Mouse (Mus musculus): ENCODE data around the gene Csdc2. TPM values are rescaled to one million over a fixed set of nuclear protein-coding genes. Genes with fewer than 3 reads are reported as not detected.
"Not testable (repeated sequence)": the region's sequence is repeated elsewhere in the genome, so short reads cannot be mapped to it uniquely, and the experiment has no call there.

The Csdc2 gene
- total RNA-seq, 4 experiments from 2014 or later = 8.6 to 33.7 (median 19.6) TPM

GRCm38 (mm10) chr15:81956457-81956856 lies 19.9 kb downstream of the Csdc2 start:
- DNase-seq = no peak

GRCm38 (mm10) chr15:81957598-81957997 lies 21.0 kb downstream of the Csdc2 start:
- DNase-seq = no peak

- DNase-seq = no peak
Observed at GRCm38 (mm10) chr15:81958906-81959305, 22.3 kb downstream of the Csdc2 start.

- peak; percentile 98 for DNase-seq
Observed at GRCm38 (mm10) chr15:81960171-81961077, 23.9 kb downstream of the Csdc2 start, which contains the start of gene Pmm1. Gene Pmm1 (minus strand): TSS chr15:81960930.

- DNase-seq = no peak
Observed at GRCm38 (mm10) chr15:81961078-81961451, 24.5 kb downstream of the Csdc2 start.

GRCm38 (mm10) chr15:81964262-81964661 lies 27.7 kb downstream of the Csdc2 start:
- no peak for DNase-seq

GRCm38 (mm10) chr15:81964980-81965545 lies 28.5 kb downstream of the Csdc2 start:
- DNase-seq = no peak

GRCm38 (mm10) chr15:81966062-81966829 lies 29.7 kb downstream of the Csdc2 start:
- DNase-seq = no peak

- no peak for DNase-seq
Observed at GRCm38 (mm10) chr15:81967821-81968220, 31.3 kb downstream of the Csdc2 start.

GRCm38 (mm10) chr15:81968447-81968846 lies 31.9 kb downstream of the Csdc2 start:
- no peak for DNase-seq

- no peak for DNase-seq
Observed at GRCm38 (mm10) chr15:81969173-81969572, 32.6 kb downstream of the Csdc2 start.

GRCm38 (mm10) chr15:81969635-81970034 lies 33.1 kb downstream of the Csdc2 start:
- DNase-seq = not testable (repeated sequence)

GRCm38 (mm10) chr15:81970498-81970897 lies 33.9 kb downstream of the Csdc2 start:
- not testable (repeated sequence) for DNase-seq

- not testable (repeated sequence) for DNase-seq
Observed at GRCm38 (mm10) chr15:81975156-81975555, 38.6 kb downstream of the Csdc2 start.

- no peak for DNase-seq
Observed at GRCm38 (mm10) chr15:81980321-81980720, 43.8 kb downstream of the Csdc2 start, which contains the start of gene 1700029P11Rik. Gene 1700029P11Rik (plus strand): TSS chr15:81980540.

GRCm38 (mm10) chr15:81982173-81982572 lies 45.6 kb downstream of the Csdc2 start:
- DNase-seq = no peak

- DNase-seq = no peak
Observed at GRCm38 (mm10) chr15:81985267-81986161, 49.0 kb downstream of the Csdc2 start.

GRCm38 (mm10) chr15:81987646-81988045 lies 51.1 kb downstream of the Csdc2 start, which contains the start of gene Xrcc6:
Gene Xrcc6 (plus strand): TSS chr15:81987835.
- no peak for DNase-seq

GRCm38 (mm10) chr15:81989371-81990062 lies 53.0 kb downstream of the Csdc2 start:
- peak; percentile 91 for DNase-seq

GRCm38 (mm10) chr15:81990549-81990948 lies 54.0 kb downstream of the Csdc2 start:
- DNase-seq = no peak

- DNase-seq = no peak
Observed at GRCm38 (mm10) chr15:81993992-81994391, 57.4 kb downstream of the Csdc2 start.
